Mouse (Mus musculus): ENCODE results near the gene 2010111I01Rik. TPM values are rescaled to one million over a fixed set of nuclear protein-coding genes. Genes with fewer than 3 reads are reported as not detected.

The 2010111I01Rik gene
- polyA plus RNA-seq, 1 experiment, result not detected

DNA sequence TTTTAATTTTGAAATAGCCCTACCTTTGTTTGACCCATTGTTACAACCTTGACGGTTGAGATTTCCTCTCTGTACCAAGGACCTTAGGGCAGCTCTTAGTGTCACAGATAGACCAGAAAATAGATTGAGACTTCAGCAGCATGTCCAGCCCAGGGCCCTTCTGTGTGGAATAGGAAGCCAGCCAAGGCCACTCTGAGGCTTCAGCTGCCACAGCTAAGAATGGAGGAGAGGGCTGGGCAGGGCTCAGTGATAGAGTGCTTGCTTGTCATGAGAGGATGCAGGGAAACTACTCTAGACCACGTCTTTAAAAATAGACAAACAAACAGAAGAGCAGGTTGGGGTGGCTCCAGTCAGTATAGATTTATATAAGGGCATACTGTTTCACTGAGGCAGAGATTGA, 234.9 kb downstream of the 2010111I01Rik start:
- Histone ChIP-seq H3K27ac (ENCODE audit: insufficient read depth, low read depth, low read length) (no peak overlapping the region), H3K4me3 (ENCODE audit: insufficient read depth, low read depth, low read length) (no peak overlapping the region), H3K4me1 (ENCODE audit: control insufficient read depth, insufficient read depth, low read length) (no peaks in the 10 kb centered on the region)
- TF ChIP-seq CTCF (IDR thresholded peaks at IDR 0.05; ENCODE audit: insufficient read depth, low read depth, low read length) (no peak), POLR2A (IDR thresholded peaks at IDR 0.05; ENCODE audit: insufficient read depth, low read depth, low read length) (no peak)
- WGBS, result 78% methylated on average over 2 of the region's 2 CpGs

- no peak overlapping the region for H3K27ac ChIP-seq (ENCODE audit: insufficient read depth, low read depth, low read length)
- no peak overlapping the region for H3K4me3 ChIP-seq (ENCODE audit: insufficient read depth, low read depth, low read length)
- H3K4me1 ChIP-seq (ENCODE audit: control insufficient read depth, insufficient read depth, low read length), result no peaks in the 10 kb centered on the region
- WGBS, result 62% methylated on average over 8 of the region's 8 CpGs
- TF ChIP-seq POLR2A (IDR thresholded peaks at IDR 0.05; ENCODE audit: insufficient read depth, low read depth, low read length), result no peak
- TF ChIP-seq CTCF (IDR thresholded peaks at IDR 0.05; ENCODE audit: insufficient read depth, low read depth, low read length), result no peak
Measured at GRCm38 (mm10) chr13:63203502-63204278, 239.0 kb downstream of the 2010111I01Rik start.

GRCm38 (mm10) chr13:63205750-63206149, 241.1 kb downstream of the 2010111I01Rik start:
- Histone ChIP-seq H3K4me3 (ENCODE audit: insufficient read depth, low read depth, low read length) (no peak overlapping the region), H3K27ac (ENCODE audit: insufficient read depth, low read depth, low read length) (no peak overlapping the region), H3K4me1 (ENCODE audit: control insufficient read depth, insufficient read depth, low read length) (no peaks in the 10 kb centered on the region)
- no peak for TF ChIP-seq CTCF (IDR thresholded peaks at IDR 0.05; ENCODE audit: insufficient read depth, low read depth, low read length)
- no peak for TF ChIP-seq POLR2A (IDR thresholded peaks at IDR 0.05; ENCODE audit: insufficient read depth, low read depth, low read length)
- 86% methylated on average over 4 of the region's 4 CpGs for WGBS

DNA sequence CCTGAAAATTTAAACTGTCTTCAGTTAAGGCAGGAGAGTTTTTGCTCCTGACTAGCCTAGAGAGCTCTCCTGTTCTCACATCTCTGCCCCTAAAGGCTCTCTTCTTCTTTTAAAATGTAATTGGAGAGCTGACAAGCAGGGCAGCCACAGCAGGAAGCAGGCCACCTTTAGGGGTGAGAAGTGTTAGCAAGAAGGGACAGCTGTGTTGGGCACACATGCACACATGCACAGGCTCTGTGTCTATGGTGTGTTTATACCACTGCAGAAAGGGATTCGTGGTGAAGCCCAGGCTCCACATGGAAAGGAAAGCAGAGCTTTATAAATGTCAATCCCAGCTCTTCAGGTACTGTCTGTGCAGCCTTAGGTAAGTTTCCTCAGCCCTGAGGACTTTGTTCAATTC, 241.7 kb downstream of the 2010111I01Rik start:
- no peak for TF ChIP-seq POLR2A (IDR thresholded peaks at IDR 0.05; ENCODE audit: insufficient read depth, low read depth, low read length)
- no peak for TF ChIP-seq CTCF (IDR thresholded peaks at IDR 0.05; ENCODE audit: insufficient read depth, low read depth, low read length)
- WGBS, result 80% methylated on average over 1 of the region's 1 CpGs

DNA sequence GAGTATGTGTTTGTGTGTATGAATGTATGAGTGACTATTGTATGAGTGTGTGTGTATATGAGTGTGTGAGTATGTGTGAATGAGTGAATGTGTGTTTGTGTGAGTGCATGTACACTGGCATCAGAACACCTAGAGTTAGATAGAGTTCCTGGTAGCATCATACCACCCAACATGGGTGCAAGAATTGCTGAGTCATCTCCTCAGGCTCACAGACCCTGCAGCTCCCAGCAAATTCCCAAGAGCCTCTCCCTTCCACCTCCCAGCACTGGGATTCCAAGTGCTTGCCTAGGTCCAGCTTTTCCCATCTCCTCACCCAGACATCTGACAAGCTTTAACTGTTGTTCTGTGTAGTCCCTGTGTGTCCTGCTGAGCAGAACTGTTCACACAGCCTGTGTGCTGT, 251.8 kb downstream of the 2010111I01Rik start:
- H3K27ac ChIP-seq (ENCODE audit: insufficient read depth, low read depth, low read length), result no peak overlapping the region
- no peak for TF ChIP-seq POLR2A (IDR thresholded peaks at IDR 0.05; ENCODE audit: insufficient read depth, low read depth, low read length)
- TF ChIP-seq CTCF (IDR thresholded peaks at IDR 0.05; ENCODE audit: insufficient read depth, low read depth, low read length), result no peak
- no peaks in the 10 kb centered on the region for H3K4me1 ChIP-seq (ENCODE audit: control insufficient read depth, insufficient read depth, low read length)
- H3K4me3 ChIP-seq (ENCODE audit: insufficient read depth, low read depth, low read length), result no peak overlapping the region

More for the DNA sequence above, 241.7 kb downstream of the 2010111I01Rik start:
- Histone ChIP-seq H3K4me1 (ENCODE audit: control insufficient read depth, insufficient read depth, low read length) (no peaks in the 10 kb centered on the region), H3K27ac (ENCODE audit: insufficient read depth, low read depth, low read length) (no peak overlapping the region), H3K4me3 (ENCODE audit: insufficient read depth, low read depth, low read length) (no peak overlapping the region)

DNA sequence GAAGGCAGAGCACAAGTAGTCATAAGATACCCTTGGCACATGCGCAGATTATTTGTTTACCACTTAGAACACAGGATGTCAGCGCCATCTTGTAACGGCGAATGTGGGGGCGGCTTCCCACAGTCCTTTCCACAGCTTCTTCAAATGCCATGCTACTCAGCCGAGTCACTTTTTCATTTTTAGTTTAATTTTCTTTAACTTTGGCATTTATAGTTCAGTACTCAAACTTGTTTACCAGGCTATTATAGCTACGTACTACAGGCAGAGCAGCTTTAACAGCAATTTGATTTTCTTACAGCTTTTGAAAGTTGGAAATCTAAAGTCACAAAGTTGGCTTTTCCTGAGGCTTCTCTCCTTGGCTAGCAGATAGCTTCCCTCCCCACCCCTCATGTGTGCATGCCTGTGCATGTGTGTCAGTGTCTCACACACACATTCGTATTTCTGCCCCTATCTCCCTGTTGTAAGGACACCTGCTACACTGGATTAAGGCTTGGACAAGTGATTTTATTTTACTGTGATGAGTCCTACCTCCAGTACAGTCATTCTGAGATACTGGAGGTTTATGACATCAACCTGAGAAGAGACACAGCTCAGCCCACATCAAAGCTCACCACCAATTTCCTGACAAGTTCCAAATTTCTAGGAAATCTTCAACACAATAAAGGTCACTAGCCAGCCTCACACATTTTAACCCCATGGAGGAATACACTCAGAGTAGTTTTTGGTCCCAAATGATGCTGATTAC, 258.5 kb downstream of the 2010111I01Rik start:
- WGBS, result 94% methylated on average over 8 of the region's 8 CpGs
- TF ChIP-seq POLR2A (IDR thresholded peaks at IDR 0.05; ENCODE audit: insufficient read depth, low read depth, low read length) (no peak), CTCF (IDR thresholded peaks at IDR 0.05; ENCODE audit: insufficient read depth, low read depth, low read length) (no peak)

GRCm38 (mm10) chr13:63225796-63226583, 261.3 kb downstream of the 2010111I01Rik start:
- WGBS, result 71% methylated on average over 8 of the region's 8 CpGs
- H3K27ac ChIP-seq (ENCODE audit: insufficient read depth, low read depth, low read length), result no peak overlapping the region
- TF ChIP-seq POLR2A (IDR thresholded peaks at IDR 0.05; ENCODE audit: insufficient read depth, low read depth, low read length) (no peak), CTCF (IDR thresholded peaks at IDR 0.05; ENCODE audit: insufficient read depth, low read depth, low read length) (no peak)
- H3K4me1 ChIP-seq (ENCODE audit: control insufficient read depth, insufficient read depth, low read length), result peaks cover under 1% of the 10 kb centered on the region
- no peak overlapping the region for H3K4me3 ChIP-seq (ENCODE audit: insufficient read depth, low read depth, low read length)

More for the DNA sequence above, 258.5 kb downstream of the 2010111I01Rik start:
- H3K27ac ChIP-seq (ENCODE audit: insufficient read depth, low read depth, low read length), result no peak overlapping the region
- no peak overlapping the region for H3K4me3 ChIP-seq (ENCODE audit: insufficient read depth, low read depth, low read length)
- no peaks in the 10 kb centered on the region for H3K4me1 ChIP-seq (ENCODE audit: control insufficient read depth, insufficient read depth, low read length)

DNA sequence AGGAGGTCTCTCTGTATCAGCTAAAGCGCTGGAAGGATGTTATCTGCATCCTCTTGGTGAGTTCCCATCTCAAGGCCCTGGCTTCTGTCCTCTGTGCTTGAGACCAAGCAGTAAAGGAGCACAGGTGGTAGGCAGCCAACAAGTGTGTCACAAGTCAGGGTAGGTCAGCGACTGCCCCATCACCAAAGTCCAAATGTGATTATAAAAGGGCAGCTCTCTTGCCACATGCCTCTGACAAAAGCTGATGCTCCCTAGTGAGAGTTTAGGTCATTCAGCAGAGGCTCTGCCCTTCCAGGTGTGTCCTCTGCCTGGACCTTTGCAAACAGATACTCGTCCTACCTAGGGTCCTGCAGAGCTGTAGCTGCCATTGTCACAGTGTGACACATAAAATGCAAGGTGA, 263.1 kb downstream of the 2010111I01Rik start:
- H3K4me1 ChIP-seq (ENCODE audit: control insufficient read depth, insufficient read depth, low read length), result peaks cover 8% of the 10 kb centered on the region
- no peak overlapping the region for H3K27ac ChIP-seq (ENCODE audit: insufficient read depth, low read depth, low read length)
- WGBS, result 88% methylated on average over 3 of the region's 3 CpGs
- no peak for TF ChIP-seq CTCF (IDR thresholded peaks at IDR 0.05; ENCODE audit: insufficient read depth, low read depth, low read length)
- H3K4me3 ChIP-seq (ENCODE audit: insufficient read depth, low read depth, low read length), result no peak overlapping the region
